Mouse (Mus musculus): ENCODE results near the gene Gm28168. TPM values are rescaled to one million over a fixed set of nuclear protein-coding genes. Genes with fewer than 3 reads are reported as not detected.
"Not testable (repeated sequence)": the region's sequence is repeated elsewhere in the genome, so short reads cannot be mapped to it uniquely, and the experiment has no call there.

Gm28168 gene
- not detected for total RNA-seq (2021)
- long read RNA-seq, experiment 1 = 0 reads
- long read RNA-seq, experiment 2 = 0 reads

DNA sequence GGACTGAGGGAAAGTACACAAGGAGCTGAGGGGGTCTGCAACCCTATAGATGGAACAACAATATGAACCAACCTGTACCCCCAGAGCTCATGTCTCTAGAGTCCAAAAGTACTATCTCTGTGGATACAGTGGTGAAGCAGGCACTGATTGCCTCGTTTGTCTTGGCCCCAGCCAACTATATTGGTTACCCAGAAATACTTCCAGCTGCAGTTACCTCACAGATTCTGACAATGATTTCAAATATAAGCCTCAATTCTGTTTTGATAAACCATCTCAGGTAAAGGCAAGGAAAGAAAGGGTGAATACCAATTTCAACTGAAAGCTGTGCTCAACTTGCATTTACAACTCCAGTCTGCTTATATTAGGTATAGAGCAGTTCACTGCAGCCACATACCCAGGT lies at the start of gene Gm28168:
TSS of gene Gm28168 (plus strand) at position 301 of the 400 bp plus-strand sequence.
- not testable (repeated sequence) for DNase-seq (ENCODE audit: low spot score in 2 of 2)

DNA sequence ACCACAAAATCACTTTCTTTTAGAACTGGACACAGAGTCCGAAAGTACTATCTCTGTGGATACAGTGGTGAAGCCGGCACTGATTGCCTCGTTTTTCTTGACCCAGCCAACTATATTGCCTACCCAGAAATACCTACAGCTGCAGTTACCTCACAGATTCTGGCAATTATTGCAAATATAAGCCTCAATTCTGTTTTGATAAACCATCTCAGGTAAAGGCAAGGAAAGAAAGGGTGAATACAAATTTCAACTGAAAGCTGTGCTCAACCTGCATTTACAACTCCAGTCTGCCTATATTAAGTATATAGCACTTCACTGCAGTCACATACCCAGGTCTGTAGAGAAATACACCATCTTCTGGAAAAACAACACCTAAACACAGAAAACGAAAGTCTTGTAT lies 37.8 kb downstream of the Gm28168 start, which contains the start of gene Gm7145:
TSS of gene Gm7145 (plus strand) at position 301 of the 400 bp plus-strand sequence.
- no peak for DNase-seq (ENCODE audit: low spot score in 2 of 2)

Other genes with a start within 250 kb of the Gm28168 start
- not detected for gene Gm28363, start 230.9 kb upstream of the Gm28168 start, total RNA-seq (2021)
- gene B020011L13Rik, start 146.9 kb upstream of the Gm28168 start, total RNA-seq (2021) = not detected
- gene Gm28360, start 97.9 kb upstream of the Gm28168 start, total RNA-seq (2021) = not detected
- not detected for gene Gm7145, start 37.9 kb downstream of the Gm28168 start, total RNA-seq (2021)
- gene Gm29106, start 248.5 kb downstream of the Gm28168 start, total RNA-seq (2021) = not detected